9 mouse cellular contexts compared by ENCODE assay signal in genomic region chr2:178507379-178508014, GRCm38 (mm10).
DNase-seq lines count a peak whose midpoint lies in the region; ATAC-seq and TF ChIP-seq lines count a peak whose summit lies in the region.
"Had no signal": no experiment of that assay in that cellular context is flagged by ENCODE, and none has a peak within 500 bp of the region (broad histone marks: within the 10 kb centered on the region; RNA-seq: fewer than 3 reads in every experiment).

No protein-coding gene starts in this region.

- H3K36me3 ChIP-seq in liver, embryonic 14.5 days (replicated peaks; ENCODE audit: control insufficient read depth, insufficient read depth, low read depth), result no peaks in the 10 kb centered on the region
- H3K36me3 ChIP-seq in neural tube, embryonic 14.5 days (ENCODE audit: control insufficient read depth, insufficient read depth, low read length), result no peaks in the 10 kb centered on the region
- H3K36me3 ChIP-seq: stomach, embryonic 15.5 days had no signal

- H3K4me2 ChIP-seq in liver, embryonic 14.5 days (ENCODE audit: low read depth), result no peak overlapping the region
- H3K4me2 ChIP-seq in neural tube, embryonic 14.5 days (ENCODE audit: low read depth, low read length), result no peak overlapping the region
- H3K4me2 ChIP-seq: stomach, embryonic 15.5 days had no signal

- H3K4me3 ChIP-seq in cortical plate, adult 2 months (ENCODE audit: insufficient read depth, low read length), result no peak overlapping the region
- H3K4me3 ChIP-seq in liver, embryonic 14.5 days (ENCODE audit: insufficient read depth in 1 of 2, low read depth in 2 of 2, low read length in 2 of 2), result no peak overlapping the region
- H3K4me3 ChIP-seq in neural tube, embryonic 14.5 days (ENCODE audit: low read depth, low read length), result no peak overlapping the region
- H3K4me3 ChIP-seq: stomach, embryonic 15.5 days had no signal

- DNase-seq in 416B (ENCODE audit: low read depth) (peak; percentile 50), adipocyte (ENCODE audit: low spot score) (peak; percentile 83)
- DNase-seq in heart, postnatal 10 days, result peak; percentile 78 to 86
- peak; percentile 50 to 82 for DNase-seq in kidney, postnatal 25 days
- peak in 2 of 3 experiments; percentile 15 to 17 for DNase-seq in liver, embryonic 14.5 days (ENCODE audit: low read depth in 3 of 3, low spot score in 3 of 3)
- peak; percentile 32 for DNase-seq in testis, postnatal 14 days (ENCODE audit: low spot score)

- H3K4me1 ChIP-seq in cortical plate, adult 2 months (ENCODE audit: control insufficient read depth, insufficient read depth, low read length), result no peaks in the 10 kb centered on the region
- peaks cover 0 to 3% of the 10 kb centered on the region in 2 experiments; a peak in 1 of 4 replicates for H3K4me1 ChIP-seq in liver, embryonic 14.5 days (replicated peaks; ENCODE audit: control insufficient read depth in 2 of 2, insufficient read depth in 2 of 2, low read length in 1 of 2)
- H3K4me1 ChIP-seq in neural tube, embryonic 14.5 days (ENCODE audit: control insufficient read depth, insufficient read depth, low read length), result no peaks in the 10 kb centered on the region

- TF ChIP-seq CTCF in cortical plate, adult 2 months (IDR thresholded peaks at IDR 0.05; ENCODE audit: extremely low read depth, insufficient read depth, low read length), result peak; percentile 94
- peak; percentile 86 for TF ChIP-seq CTCF in liver, embryonic 14.5 days (IDR thresholded peaks at IDR 0.05; ENCODE audit: low read depth)

- no peaks in the 10 kb centered on the region for H3K27me3 ChIP-seq in liver, embryonic 14.5 days (ENCODE audit: control insufficient read depth, insufficient read depth, low read length)
- no peaks in the 10 kb centered on the region for H3K27me3 ChIP-seq in neural tube, embryonic 14.5 days (ENCODE audit: control insufficient read depth, insufficient read depth, low read length)
- H3K27me3 ChIP-seq: stomach, embryonic 15.5 days had no signal

- 36% methylated on average over 6 of the region's 6 CpGs for WGBS in liver, embryonic 14.5 days (ENCODE audit: insufficient replicate concordance)
- 45% methylated on average over 6 of the region's 6 CpGs for WGBS in neural tube, embryonic 14.5 days

- H3K27ac ChIP-seq in cortical plate, adult 2 months (ENCODE audit: insufficient read depth, low read length), result no peak overlapping the region
- no peak overlapping the region for H3K27ac ChIP-seq in liver, embryonic 14.5 days
- no peak overlapping the region for H3K27ac ChIP-seq in neural tube, embryonic 14.5 days (ENCODE audit: low read depth, low read length)
- H3K27ac ChIP-seq: stomach, embryonic 15.5 days had no signal

- ATAC-seq in liver, embryonic 14.5 days (ENCODE audit: insufficient read depth), result no peak
- ATAC-seq in neural tube, embryonic 14.5 days (ENCODE audit: low read depth), result peak; percentile 56; the same call in 1 of the 2 replicates

- TF ChIP-seq POLR2A in cortical plate, adult 2 months (IDR thresholded peaks at IDR 0.05; ENCODE audit: extremely low read depth, insufficient read depth, low read length), result no peak

- intact Hi-C loops in heart, postnatal 10 days (cut with DNase I), result loop anchor here (1.0 to 10.0 kb wide), 6 partner anchors 71 to 1360 kb away; no protein-coding TSS in a partner anchor

- TF ChIP-seq EP300 in liver, embryonic 14.5 days (IDR thresholded peaks at IDR 0.05; ENCODE audit: low read depth), result no peak

- no peak overlapping the region for H3K9ac ChIP-seq in liver, embryonic 14.5 days (replicated peaks)
- H3K9ac ChIP-seq in neural tube, embryonic 14.5 days (replicated peaks; ENCODE audit: low read depth, low read length), result no peak overlapping the region
- H3K9ac ChIP-seq: stomach, embryonic 15.5 days had no signal

- no peaks in the 10 kb centered on the region for H3K9me3 ChIP-seq in liver, embryonic 14.5 days (ENCODE audit: control insufficient read depth, low read length)
- H3K9me3 ChIP-seq in neural tube, embryonic 14.5 days (ENCODE audit: control insufficient read depth, low read length), result no peaks in the 10 kb centered on the region
- H3K9me3 ChIP-seq: stomach, embryonic 15.5 days had no signal

Comparison
In these comparisons a context has a peak if more than half of its experiments do, and no peak if none do; other contexts are left out.
1. DNase-seq: peak in every context shown above with its lines; median percentile 83 in adipocyte; 82 in heart, postnatal 10 days; 66 in kidney, postnatal 25 days; 50 in 416B; 32 in testis, postnatal 14 days; 16 in liver, embryonic 14.5 days.